Mouse (Mus musculus): Measurements from ENCODE around the gene Tln2.

- TF ChIP-seq CTCF (IDR thresholded peaks at IDR 0.05; ENCODE audit: insufficient read depth, low read depth, low read length) (no peak), POLR2A (IDR thresholded peaks at IDR 0.05; ENCODE audit: insufficient read depth, low read depth, low read length) (no peak)
Observed at GRCm38 (mm10) chr9:67581581-67582280, 22.2 kb upstream of the Tln2 start.

Measured in olfactory bulb, adult 2 months (tissue).